Mouse (Mus musculus) cortical plate, adult 2 months (tissue): Measurements from ENCODE around the gene Tas1r2. TPM values are rescaled to one million over a fixed set of nuclear protein-coding genes. Genes with fewer than 3 reads are reported as not detected.

Source experiments
- H3K27ac ChIP-seq: fragments of 200-500 bp; 2 replicates; pipeline ENCODE4 v1.5.1; 2012; ENCODE audit warnings: low read length, control low read depth, inconsistent platforms; ENCODE audit not compliant: insufficient read depth
- H3K4me1 ChIP-seq: fragments of 200-500 bp; 2 replicates; pipeline ENCODE4 v1.6.1; 2011; ENCODE audit warnings: low read length; ENCODE audit not compliant: control insufficient read depth, insufficient read depth
- H3K4me3 ChIP-seq: fragments of 200-500 bp; 2 replicates; pipeline ENCODE4 v1.5.1; 2011; ENCODE audit warnings: mild to moderate bottlenecking, low read length, control low read depth; ENCODE audit not compliant: insufficient read depth
- CTCF ChIP-seq: fragments of 200-500 bp; IDR thresholded peaks from 2 replicates; pipeline ENCODE4 v1.5.1; 2011; ENCODE audit warnings: mild to moderate bottlenecking, control low read depth, low read length; ENCODE audit not compliant: insufficient read depth; ENCODE audit errors: extremely low read depth
- POLR2A ChIP-seq: fragments of 200-500 bp; IDR thresholded peaks from 2 replicates; pipeline ENCODE4 v1.6.1; 2011; ENCODE audit warnings: mild to moderate bottlenecking, low read length, control low read depth; ENCODE audit not compliant: insufficient read depth; ENCODE audit errors: extremely low read depth
- polyA plus RNA-seq: library from polyadenylated mRNA; depleted of rRNA; stranded (reverse); fragments of >200 nt; gene quantifications from 2 replicates; pipeline ENCODE4 v1.2.3, GENCODE M21; 2012

Tas1r2 gene
- polyA plus RNA-seq, 1 experiment: not detected

GRCm38 (mm10) chr4:139619765-139620164 is 33.6 kb upstream of the Tas1r2 start:
- Histone ChIP-seq H3K4me3 (no peak overlapping the region), H3K4me1 (peaks cover 2% of the 10 kb centered on the region; the same call in 1 of the 2 replicates), H3K27ac (no peak overlapping the region)
- no peak for TF ChIP-seq POLR2A
- TF ChIP-seq CTCF: no peak

GRCm38 (mm10) chr4:139622373-139623282 is 30.7 kb upstream of the Tas1r2 start, which contains the start of gene Aldh4a1:
Gene Aldh4a1 (plus strand): TSS chr4:139622866.
- Histone ChIP-seq H3K4me3 (peak within 1 kb of the TSS; percentile 54), H3K4me1 (peaks cover 2% of the 10 kb centered on the region; the same call in 1 of the 2 replicates), H3K27ac (peak within 1 kb of the TSS; percentile 97)
- peak; percentile 98 for TF ChIP-seq POLR2A
- no peak for TF ChIP-seq CTCF

- Histone ChIP-seq H3K4me1 (peaks cover 2% of the 10 kb centered on the region; the same call in 1 of the 2 replicates), H3K4me3 (peak overlapping the region; percentile 54), H3K27ac (no peak overlapping the region)
- TF ChIP-seq POLR2A (no peak), CTCF (no peak)
Measured at GRCm38 (mm10) chr4:139623434-139624115, 29.8 kb upstream of the Tas1r2 start.

GRCm38 (mm10) chr4:139624116-139624489 is 29.2 kb upstream of the Tas1r2 start:
- H3K4me3 ChIP-seq: peak overlapping the region; percentile 54
- peaks cover 2% of the 10 kb centered on the region; the same call in 1 of the 2 replicates for H3K4me1 ChIP-seq
- TF ChIP-seq CTCF (no peak), POLR2A (no peak)
- no peak overlapping the region for H3K27ac ChIP-seq

- H3K4me3 ChIP-seq: no peak overlapping the region; the same call in 1 of the 2 replicates
- H3K4me1 ChIP-seq: peaks cover 2% of the 10 kb centered on the region; the same call in 1 of the 2 replicates
- TF ChIP-seq POLR2A: no peak
- TF ChIP-seq CTCF: no peak
- H3K27ac ChIP-seq: no peak overlapping the region
Measured at GRCm38 (mm10) chr4:139624706-139625105, 28.6 kb upstream of the Tas1r2 start.

- H3K4me3 ChIP-seq: no peak overlapping the region
- H3K4me1 ChIP-seq: peaks cover 2% of the 10 kb centered on the region; the same call in 1 of the 2 replicates
- TF ChIP-seq POLR2A: no peak
- no peak for TF ChIP-seq CTCF
- H3K27ac ChIP-seq: no peak overlapping the region
Measured at GRCm38 (mm10) chr4:139627361-139627760, 26.0 kb upstream of the Tas1r2 start.

GRCm38 (mm10) chr4:139630171-139630570 is 23.2 kb upstream of the Tas1r2 start:
- Histone ChIP-seq H3K27ac (no peak overlapping the region), H3K4me3 (no peak overlapping the region), H3K4me1 (no peaks in the 10 kb centered on the region)
- TF ChIP-seq CTCF (no peak), POLR2A (no peak)

- TF ChIP-seq POLR2A (no peak), CTCF (no peak)
- Histone ChIP-seq H3K4me3 (no peak overlapping the region), H3K4me1 (no peaks in the 10 kb centered on the region), H3K27ac (no peak overlapping the region)
Measured at GRCm38 (mm10) chr4:139631141-139631540, 22.2 kb upstream of the Tas1r2 start.

- Histone ChIP-seq H3K4me3 (no peak overlapping the region), H3K4me1 (no peaks in the 10 kb centered on the region), H3K27ac (no peak overlapping the region)
- TF ChIP-seq CTCF (no peak), POLR2A (no peak)
Measured at GRCm38 (mm10) chr4:139631569-139632253, 21.6 kb upstream of the Tas1r2 start.

- Histone ChIP-seq H3K27ac (no peak overlapping the region), H3K4me3 (no peak overlapping the region), H3K4me1 (no peaks in the 10 kb centered on the region)
- TF ChIP-seq POLR2A (no peak), CTCF (no peak)
Measured at GRCm38 (mm10) chr4:139632254-139632580, 21.1 kb upstream of the Tas1r2 start.
